Mouse (Mus musculus) small intestine, adult 2 months (tissue): ENCODE data around the gene Atp13a3.

ENCODE experiments used
- CTCF ChIP-seq: fragments of 200-500 bp; IDR thresholded peaks from 2 replicates; pipeline ENCODE4 v1.5.1; 2012; ENCODE audit warnings: low read depth, mild to moderate bottlenecking, control low read depth, inconsistent platforms, low read length, moderate library complexity, mixed read lengths; ENCODE audit not compliant: insufficient replicate concordance, insufficient read length; ENCODE audit errors: extremely low read depth
- POLR2A ChIP-seq: fragments of 200-500 bp; IDR thresholded peaks from 2 replicates; pipeline ENCODE4 v1.6.1; 2012; ENCODE audit warnings: low read depth, mild to moderate bottlenecking, control low read depth, inconsistent platforms, low read length, moderate library complexity

GRCm38 (mm10) chr16:30283743-30284337, 121.9 kb downstream of the Atp13a3 start:
- TF ChIP-seq CTCF (peak; percentile 75), POLR2A (no peak)
